Mouse (Mus musculus): ENCODE data around the gene Gpr174.

DNA sequence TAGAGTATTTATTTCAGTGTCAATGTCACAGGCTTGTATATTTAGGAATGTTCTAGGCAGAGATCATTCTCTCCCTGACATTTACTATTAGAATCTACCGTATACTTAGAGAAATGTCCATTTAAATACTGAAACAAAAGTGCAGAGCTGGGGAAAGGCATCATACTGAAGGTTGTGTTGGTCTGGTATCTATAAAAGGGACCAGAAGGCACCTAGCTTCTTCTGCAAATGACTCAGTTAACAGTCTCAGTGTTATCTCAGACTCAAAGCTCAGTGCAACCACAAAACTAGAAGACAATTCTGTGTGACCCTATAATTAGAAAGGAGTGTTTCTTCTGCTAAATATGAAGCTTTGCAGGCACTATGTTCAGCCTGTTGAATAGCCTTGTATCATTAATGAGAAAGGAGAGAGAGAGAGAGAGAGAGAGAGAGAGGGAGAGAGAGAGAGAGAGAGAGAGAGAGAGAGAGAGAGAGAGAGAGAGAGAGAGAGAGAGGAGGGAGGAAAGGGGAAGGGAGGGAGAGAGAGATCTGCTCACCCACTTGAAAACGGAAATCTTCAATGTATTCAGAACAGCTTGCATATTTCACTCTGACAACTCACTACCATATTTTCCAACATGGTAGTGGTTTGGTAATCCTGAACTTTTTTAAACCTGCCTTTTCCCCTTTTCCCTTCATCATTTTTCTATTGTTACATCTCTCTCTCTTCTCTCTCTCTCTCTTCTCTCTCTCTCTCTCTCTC lies at the start of gene Gpr174:
- TF ChIP-seq GATA1 (IDR thresholded peaks at IDR 0.05; ENCODE audit: borderline replicate concordance, low read length) (no peak), FLI1 (IDR thresholded peaks at IDR 0.05; ENCODE audit: low read length) (no peak)

Data from megakaryocyte, embryonic 14.5 days (primary cell).